Mouse (Mus musculus) stomach, postnatal 0 days (tissue): ENCODE measurements around the gene Zfp991. TPM values are rescaled to one million over a fixed set of nuclear protein-coding genes. Genes with fewer than 3 reads are reported as not detected.
A peak's percentile ranks its signal among the peaks of the same experiment; 100 is the strongest.
"Not testable (repeated sequence)": the region's sequence is repeated elsewhere in the genome, so short reads cannot be mapped to it uniquely, and the experiment has no call there.

ENCODE experiments used
- ATAC-seq: fragments of 200-750 bp; cut with Nextera tagmentation; 2 replicates; pipeline ENCODE4 v1.8.0; 2017; ENCODE audit not compliant: low FRiP score, low TSS enrichment
- DNase-seq: peaks from one replicate; pipeline ENCODE4 v3.0.0-alpha.2; 2016; ENCODE audit warnings: low spot score
- H3K27ac ChIP-seq: fragments of 300-500 bp; sonication (generic); replicated peaks from 2 replicates; pipeline ENCODE4 v1.5.1; 2014; ENCODE audit warnings: mild to moderate bottlenecking, control low read depth
- H3K27me3 ChIP-seq: fragments of 300-500 bp; sonication (generic); 2 replicates; pipeline ENCODE4 v1.6.1; 2014; ENCODE audit warnings: low read length; ENCODE audit not compliant: control insufficient read depth, insufficient read depth
- H3K36me3 ChIP-seq: fragments of 300-500 bp; sonication (generic); 2 replicates; pipeline ENCODE4 v1.6.1; 2014; ENCODE audit warnings: low read length, mixed read lengths; ENCODE audit not compliant: control insufficient read depth, insufficient read depth
- H3K4me1 ChIP-seq: fragments of 300-500 bp; sonication (generic); replicated peaks from 2 replicates; pipeline ENCODE4 v1.6.1; 2014; ENCODE audit warnings: antibody characterized with exemption; ENCODE audit not compliant: control insufficient read depth, insufficient read depth
- H3K4me2 ChIP-seq: fragments of 300-500 bp; sonication (generic); replicated peaks from 2 replicates; pipeline ENCODE4 v1.6.1; 2014; ENCODE audit warnings: low read depth, mild to moderate bottlenecking, control low read depth, moderate library complexity
- H3K4me3 ChIP-seq: fragments of 300-500 bp; sonication (generic); 2 replicates; pipeline ENCODE4 v1.5.1; 2014; ENCODE audit warnings: low read depth, low read length, control low read depth
- H3K9ac ChIP-seq: fragments of 300-500 bp; sonication (generic); 2 replicates; pipeline ENCODE4 v1.6.1; 2014; ENCODE audit warnings: mild to moderate bottlenecking, low read length, control low read depth, mixed read lengths
- H3K9me3 ChIP-seq: fragments of 300-500 bp; sonication (generic); 2 replicates; pipeline ENCODE4 v1.6.1; 2016; ENCODE audit warnings: low read length; ENCODE audit not compliant: control insufficient read depth
- WGBS: fragments of 180-500 bp; shearing (Covaris S2); extraction: QIAGEN DNeasy Blood & Tissue Kit; methylation state at CpG from one replicate; pipeline ENCODE4 v1.1.7; 2014; 5-methylcytosine and 5-hydroxymethylcytosine counted together
- polyA plus RNA-seq: library from polyadenylated mRNA; unstranded; fragments of >200 nt; fragmentation: Nextera tagmentation; extraction: Ambion mirVana; gene quantifications from 2 replicates; pipeline ENCODE4 v1.2.1, GENCODE M21; 2015

Zfp991 gene
- polyA plus RNA-seq, 1 experiment from 2014 or later = 4.3 TPM

DNA sequence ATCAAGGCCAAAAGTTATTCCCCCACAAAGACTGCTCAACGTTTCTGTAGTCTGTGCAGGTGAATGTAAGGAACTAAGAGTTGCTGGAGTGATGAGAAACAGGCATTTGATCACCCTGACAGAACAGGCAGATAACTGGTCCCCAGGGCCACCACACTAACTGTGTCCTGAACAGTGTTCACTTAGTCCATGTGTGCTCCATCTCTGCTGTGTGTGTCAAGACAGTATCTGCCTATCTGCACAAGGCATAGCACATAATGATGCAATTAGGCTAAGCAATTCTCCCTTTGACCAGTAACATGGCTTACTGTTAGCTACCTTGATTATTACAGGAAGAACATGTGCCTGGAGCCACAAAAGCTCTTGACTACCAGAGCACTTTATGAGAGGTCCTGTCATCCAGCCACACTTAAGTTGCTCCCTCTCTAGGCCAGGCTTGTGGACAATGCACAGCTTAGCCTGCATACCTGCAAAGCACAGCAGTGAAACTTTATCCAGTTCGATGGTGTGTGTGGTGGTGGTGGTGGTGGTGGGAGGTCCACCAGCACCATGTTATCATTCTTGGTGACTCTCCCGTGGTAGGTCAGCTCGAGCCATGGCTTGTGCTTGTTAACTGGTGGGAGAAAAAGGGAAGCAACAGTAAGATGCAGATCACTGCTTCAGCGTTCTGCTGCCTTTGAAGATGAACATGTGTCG, 67.4 kb downstream of the Zfp991 start:
- H3K36me3 ChIP-seq, H3K9me3 ChIP-seq, H3K27ac ChIP-seq, H3K27me3 ChIP-seq, H3K4me2 ChIP-seq, H3K4me3 ChIP-seq, H3K9ac ChIP-seq, DNase-seq, H3K4me1 ChIP-seq: not testable (repeated sequence)
- peak; percentile 54 for ATAC-seq
- WGBS = 65% methylated on average over 6 of the region's 6 CpGs

DNA sequence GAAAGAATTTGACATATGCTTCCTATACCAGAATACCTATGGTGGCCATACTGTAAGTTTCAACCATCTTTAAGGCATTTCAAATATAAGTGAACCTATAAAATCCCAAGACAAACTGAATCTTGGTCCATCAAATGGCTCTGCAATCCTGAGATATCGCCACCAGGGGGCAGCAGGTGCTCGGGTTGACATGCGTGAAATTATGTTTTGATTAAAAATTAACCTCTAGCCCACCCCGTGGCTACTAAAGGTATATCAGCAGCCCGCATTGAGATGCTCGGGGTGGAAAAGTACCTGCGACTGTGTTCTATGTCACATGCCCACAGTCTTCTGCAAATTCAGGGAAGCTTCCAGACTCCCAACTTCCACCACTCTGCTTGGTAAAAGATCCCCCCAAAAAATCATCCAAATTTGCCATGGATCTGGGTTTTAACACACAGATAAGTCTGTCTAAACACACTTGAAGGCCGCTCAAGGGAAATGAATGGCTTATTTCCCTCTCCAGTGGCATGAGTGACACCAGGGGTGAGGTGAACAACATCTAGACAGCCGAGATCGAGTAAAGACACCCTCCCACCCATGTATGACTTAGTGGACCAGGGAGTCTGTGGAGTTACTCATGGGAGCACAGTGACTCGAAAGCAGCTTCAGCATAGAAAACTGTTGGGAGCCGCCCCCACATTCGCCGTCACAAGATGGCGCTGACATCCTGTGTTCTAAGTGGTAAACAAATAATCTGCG, 70.3 kb downstream of the Zfp991 start:
- not testable (repeated sequence) for H3K4me1 ChIP-seq, DNase-seq, H3K4me2 ChIP-seq, H3K9me3 ChIP-seq, H3K4me3 ChIP-seq, H3K27me3 ChIP-seq, H3K27ac ChIP-seq, H3K9ac ChIP-seq, H3K36me3 ChIP-seq
- peak; percentile 42; the same call in 1 of the 2 replicates for ATAC-seq
- WGBS = 83% methylated on average over 9 of the region's 16 CpGs

DNA sequence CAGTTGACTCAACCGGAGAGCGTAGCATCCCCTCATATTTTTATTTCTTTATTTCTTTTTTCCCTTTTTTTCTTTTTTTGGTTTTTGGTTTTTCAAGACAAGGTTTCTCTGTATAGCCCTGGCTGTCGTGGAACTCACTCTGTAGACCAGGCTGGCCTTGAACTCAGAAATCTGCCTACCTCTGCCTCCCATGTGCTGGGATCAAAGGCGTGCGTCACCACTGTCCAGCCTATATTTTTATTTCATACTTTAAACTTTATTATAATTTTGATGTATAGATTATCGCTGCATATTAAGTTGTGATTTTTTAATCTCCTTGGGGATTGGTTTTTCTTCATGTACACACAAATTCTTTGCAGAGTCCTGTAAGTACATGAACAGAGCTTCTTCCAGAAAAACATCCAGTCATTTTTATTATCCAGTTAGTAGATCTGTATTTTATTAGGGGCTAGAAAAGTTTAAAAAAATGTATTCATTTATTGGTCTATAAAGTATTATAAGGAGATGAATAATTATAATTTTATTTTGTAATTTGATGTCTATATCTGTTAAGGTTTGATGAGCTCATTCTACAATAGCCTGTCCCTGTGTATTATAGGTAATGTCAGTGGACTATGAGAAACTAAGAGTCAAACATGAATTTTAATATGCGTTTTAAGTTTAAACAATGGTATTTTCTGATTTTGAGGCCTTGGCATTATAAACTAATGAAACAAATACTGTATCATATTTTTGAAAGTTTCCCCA, 80.5 kb downstream of the Zfp991 start:
- not testable (repeated sequence) for H3K36me3 ChIP-seq, H3K4me2 ChIP-seq, H3K4me3 ChIP-seq, H3K27me3 ChIP-seq, ATAC-seq, H3K9ac ChIP-seq, DNase-seq, H3K27ac ChIP-seq, H3K9me3 ChIP-seq, H3K4me1 ChIP-seq
- 87% methylated on average over 3 of the region's 7 CpGs for WGBS

DNA sequence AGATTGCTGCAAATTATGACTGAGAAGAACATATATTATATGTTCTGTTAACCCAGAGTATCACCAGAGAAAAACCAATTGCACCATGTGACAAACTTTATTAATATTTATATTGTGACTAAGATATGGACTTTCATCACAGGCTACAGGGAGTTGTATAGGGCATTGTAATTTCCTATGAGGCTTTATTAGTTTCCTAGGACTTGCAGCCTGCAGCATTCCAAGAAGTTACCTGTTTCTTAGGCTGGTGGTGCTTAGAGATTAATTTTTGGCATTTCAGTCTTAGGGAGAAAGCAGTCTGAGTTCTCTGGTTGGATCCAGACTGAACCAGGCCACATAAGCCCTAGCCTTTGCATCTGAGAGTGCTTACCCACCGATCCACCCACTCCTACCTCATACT, 82.4 kb downstream of the Zfp991 start:
- H3K4me3 ChIP-seq, H3K27me3 ChIP-seq, H3K36me3 ChIP-seq, ATAC-seq, H3K27ac ChIP-seq, H3K9me3 ChIP-seq, H3K4me2 ChIP-seq, DNase-seq, H3K9ac ChIP-seq, H3K4me1 ChIP-seq: not testable (repeated sequence)
- no CpG with 5 or more reads among the region's 1 CpGs for WGBS

DNA sequence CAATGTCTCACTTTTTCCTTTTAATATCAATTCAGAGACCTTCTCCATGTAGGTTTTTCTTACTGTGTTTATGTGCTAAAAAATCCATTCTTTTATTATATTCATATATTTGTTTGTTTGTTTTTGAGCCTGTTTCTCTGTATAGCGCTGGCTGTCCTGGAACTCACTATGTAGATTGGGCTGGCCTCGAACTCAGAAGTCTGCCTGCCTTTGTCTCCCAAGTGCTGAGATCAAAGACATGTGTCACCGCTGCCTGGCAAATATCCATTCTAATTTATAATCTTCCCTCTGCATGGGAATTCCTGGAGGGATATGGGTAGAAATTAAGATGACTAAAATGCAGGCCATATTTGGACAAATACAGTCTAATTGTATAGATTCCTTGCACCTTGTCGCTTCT, 85.8 kb downstream of the Zfp991 start:
- H3K9ac ChIP-seq, H3K27me3 ChIP-seq, H3K36me3 ChIP-seq, H3K4me3 ChIP-seq, ATAC-seq, H3K4me2 ChIP-seq, H3K9me3 ChIP-seq, H3K4me1 ChIP-seq, H3K27ac ChIP-seq, DNase-seq: not testable (repeated sequence)
- 69% methylated on average over 2 of the region's 4 CpGs for WGBS

GRCm38 (mm10) chr4:147219319-147220070, 87.7 kb downstream of the Zfp991 start:
- not testable (repeated sequence) for H3K9me3 ChIP-seq, ATAC-seq, H3K27ac ChIP-seq, H3K9ac ChIP-seq, H3K4me1 ChIP-seq, H3K36me3 ChIP-seq, H3K27me3 ChIP-seq
- 67% methylated on average over 49 of the region's 51 CpGs for WGBS
- Histone ChIP-seq H3K4me2 (peak overlapping the region; percentile 34; the same call in 1 of the 2 replicates), H3K4me3 (peak overlapping the region; percentile 27)
- peak; percentile 17 for DNase-seq

GRCm38 (mm10) chr4:147220226-147220625, 88.4 kb downstream of the Zfp991 start:
- not testable (repeated sequence) for H3K27me3 ChIP-seq, H3K4me2 ChIP-seq, H3K27ac ChIP-seq, H3K36me3 ChIP-seq, ATAC-seq, H3K4me3 ChIP-seq, DNase-seq, H3K9ac ChIP-seq, H3K4me1 ChIP-seq, H3K9me3 ChIP-seq
- 76% methylated on average over 11 of the region's 20 CpGs for WGBS

GRCm38 (mm10) chr4:147222021-147222420, 90.2 kb downstream of the Zfp991 start:
- not testable (repeated sequence) for H3K9me3 ChIP-seq, H3K4me3 ChIP-seq, ATAC-seq, H3K36me3 ChIP-seq, DNase-seq, H3K4me2 ChIP-seq, H3K4me1 ChIP-seq, H3K27ac ChIP-seq, H3K9ac ChIP-seq, H3K27me3 ChIP-seq
- 88% methylated on average over 4 of the region's 5 CpGs for WGBS
